Mouse (Mus musculus) heart, postnatal 36 days (tissue): ENCODE measurements around the gene Insl3. TPM values are rescaled to one million over a fixed set of nuclear protein-coding genes. Genes with fewer than 3 reads are reported as not detected.
"Not testable (repeated sequence)": the region's sequence is repeated elsewhere in the genome, so short reads cannot be mapped to it uniquely, and the experiment has no call there.

Experiments used
- DNase-seq, 2 experiments: peaks; one replicate each; pipeline ENCODE4 v3.0.0; 2021 to 2022
- intact Hi-C: fragments of 180-260 bp; cut with DNase I; formaldehyde crosslinking; loops from one replicate; pipeline ENCODE4 v1.15.1; 2025
- total RNA-seq, 2 experiments: library from RNA; stranded (reverse); gene quantifications; 2 replicates each; pipeline ENCODE4 v1.2.3; 2021

The Insl3 gene
- total RNA-seq, 2 experiments from 2014 or later = 3.8 to 4.7 TPM

DNA sequence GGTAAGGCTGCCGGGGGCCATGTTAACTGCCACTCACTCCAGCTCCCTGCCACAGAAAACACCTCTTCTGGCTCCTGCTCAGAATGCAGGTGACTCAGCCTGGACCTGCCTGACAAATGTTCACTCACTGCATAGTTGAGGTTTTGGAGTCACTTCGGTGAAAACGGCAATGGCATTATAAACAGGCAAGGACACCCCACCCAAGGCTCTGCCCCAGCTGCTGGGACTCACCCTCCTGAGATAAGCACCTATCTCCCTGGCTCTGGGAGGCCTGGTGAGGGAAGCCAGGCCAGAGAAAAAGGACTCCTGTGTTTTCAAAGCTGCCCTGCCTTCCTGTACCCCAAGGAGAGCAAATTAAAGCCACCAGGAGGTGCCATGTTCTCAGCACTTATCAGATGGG lies 13.9 kb downstream of the Insl3 start:
- no peak for DNase-seq
- intact Hi-C loops = no loop called here

DNA sequence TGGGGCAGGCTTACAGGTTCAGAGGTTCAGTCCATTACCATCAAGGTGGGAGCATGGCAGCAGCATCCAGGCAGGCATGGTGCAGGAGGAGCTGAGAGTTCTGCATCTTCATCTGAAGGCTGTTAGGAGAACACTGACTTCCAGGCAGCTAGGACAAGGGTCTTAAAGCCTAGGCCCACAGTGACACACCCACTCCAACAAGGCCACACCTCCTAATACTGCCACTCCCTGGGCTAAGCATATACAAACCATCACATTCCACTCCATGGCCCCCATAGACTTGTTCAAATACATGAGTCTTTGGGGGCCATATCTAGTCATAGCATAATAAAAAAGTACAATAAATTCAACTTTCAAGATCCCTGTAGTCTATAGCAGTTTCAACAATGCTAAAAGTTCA lies 14.4 kb downstream of the Insl3 start:
- intact Hi-C loops = not testable (repeated sequence)

DNA sequence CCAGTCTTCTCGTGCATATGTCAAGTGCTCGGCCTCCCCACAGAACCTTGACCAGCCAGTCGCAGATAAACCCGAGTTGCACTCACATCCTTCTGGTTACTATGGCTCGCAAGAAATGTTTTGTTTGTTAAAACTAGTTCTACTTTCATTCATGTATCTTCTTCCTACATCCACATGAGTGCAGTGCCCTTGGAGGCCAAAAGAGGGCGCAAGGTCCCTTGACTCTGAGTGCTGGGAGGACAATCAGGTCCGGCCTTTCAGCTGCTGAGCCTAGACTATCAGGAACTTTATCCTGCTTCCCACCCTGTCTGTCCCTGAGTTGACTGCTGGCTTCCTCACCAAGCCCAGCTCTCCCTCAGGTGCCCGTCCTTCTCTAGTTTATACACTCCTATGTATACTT lies 18.9 kb downstream of the Insl3 start:
- intact Hi-C loops = loop anchor here (2.0 kb wide), 1 partner anchor 23 kb away; no protein-coding TSS in a partner anchor
- peak in 1 of 2 experiments; percentile 57 for DNase-seq

More for the DNA sequence above, 14.4 kb downstream of the Insl3 start:
- not testable (repeated sequence) for DNase-seq

DNA sequence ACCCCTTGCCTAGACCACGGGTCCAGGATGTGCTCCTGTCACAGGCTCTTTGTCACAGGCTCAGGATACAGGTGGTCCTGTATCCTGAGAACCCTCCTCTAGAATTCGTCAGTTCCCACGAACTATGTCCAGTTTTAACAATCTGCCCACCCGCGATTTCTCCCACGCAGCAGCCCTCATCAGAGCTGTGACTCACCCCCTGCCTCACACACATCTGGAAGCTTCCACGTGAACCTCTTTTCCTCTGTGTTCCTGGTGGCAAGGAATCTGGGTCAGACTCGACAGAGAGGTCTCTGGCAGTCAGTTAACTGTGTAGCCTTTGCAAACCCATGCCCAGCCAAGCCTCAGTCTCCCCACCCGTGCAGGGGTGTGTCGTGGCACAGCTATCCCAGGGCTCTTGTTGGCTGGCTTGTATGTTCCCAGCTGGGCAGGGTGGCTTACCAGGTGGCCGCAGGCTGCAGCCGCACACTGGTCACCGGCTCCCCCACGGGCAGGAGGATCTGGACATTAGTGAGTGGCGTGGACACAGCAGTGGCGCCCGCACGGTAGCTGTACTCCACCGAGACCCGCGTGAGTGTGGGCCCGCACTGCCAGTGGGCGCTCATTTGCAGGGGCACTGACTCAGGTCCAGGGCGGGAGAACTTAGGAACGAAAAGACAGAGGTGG lies 20.3 kb downstream of the Insl3 start:
- DNase-seq = no peak
- intact Hi-C loops = loop anchor here (2.0 kb wide), 1 partner anchor 22 kb away; no protein-coding TSS in a partner anchor

DNA sequence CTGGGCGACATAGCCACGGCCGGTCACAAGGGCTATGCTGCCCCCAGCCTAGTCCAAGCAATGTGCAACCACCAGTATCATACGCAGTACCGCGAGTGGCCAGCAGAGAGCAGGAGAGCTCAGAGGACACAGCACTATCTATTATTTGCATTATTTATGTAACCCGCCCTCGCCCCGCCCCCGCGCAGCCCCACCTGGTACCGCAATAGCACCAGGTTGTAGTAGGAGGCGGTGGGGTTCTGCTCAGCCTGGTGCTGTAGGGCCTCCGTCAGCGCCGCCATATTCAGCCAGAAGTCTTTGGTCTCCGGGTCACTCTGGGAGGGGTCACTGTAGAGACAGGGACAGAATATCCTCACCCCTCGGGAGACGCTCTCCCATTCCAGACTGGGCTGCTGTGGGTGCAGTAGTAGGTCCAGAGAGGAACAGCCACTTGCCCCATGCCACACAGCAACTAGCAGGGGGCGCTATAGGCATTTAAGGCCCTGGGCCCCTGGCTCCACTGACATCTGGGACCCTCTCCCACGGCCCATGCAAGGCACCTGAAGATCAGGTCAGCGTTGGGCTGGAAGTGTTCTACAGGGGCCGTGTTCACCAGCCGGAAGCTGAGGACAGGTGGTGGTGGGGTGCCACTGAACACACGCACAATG lies 20.9 kb downstream of the Insl3 start:
- peak; percentile 74 to 88 for DNase-seq
- intact Hi-C loops = loop anchor here (2.0 kb wide), 1 partner anchor 21 kb away; no protein-coding TSS in a partner anchor

DNA sequence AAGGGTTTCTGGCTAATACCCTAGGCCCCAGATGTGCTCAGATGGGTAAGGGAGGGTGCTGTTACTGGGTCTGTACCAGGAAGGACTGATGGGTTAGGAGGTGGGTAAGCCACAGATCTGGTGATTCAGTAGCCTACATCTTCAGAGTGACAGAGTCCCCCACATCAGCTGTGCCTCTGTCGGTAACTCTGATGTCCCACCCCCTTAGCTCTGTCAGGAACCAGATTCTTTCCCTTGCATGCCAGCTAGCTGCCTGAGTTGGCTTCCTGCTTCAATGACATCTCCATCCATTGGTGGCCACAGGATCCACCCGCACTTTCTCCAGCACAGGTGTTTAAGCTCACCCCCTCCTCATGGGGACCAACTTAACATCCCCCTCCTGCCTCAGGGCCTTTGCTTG lies 22.6 kb downstream of the Insl3 start:
- no peak for DNase-seq
- intact Hi-C loops = no loop called here

DNA sequence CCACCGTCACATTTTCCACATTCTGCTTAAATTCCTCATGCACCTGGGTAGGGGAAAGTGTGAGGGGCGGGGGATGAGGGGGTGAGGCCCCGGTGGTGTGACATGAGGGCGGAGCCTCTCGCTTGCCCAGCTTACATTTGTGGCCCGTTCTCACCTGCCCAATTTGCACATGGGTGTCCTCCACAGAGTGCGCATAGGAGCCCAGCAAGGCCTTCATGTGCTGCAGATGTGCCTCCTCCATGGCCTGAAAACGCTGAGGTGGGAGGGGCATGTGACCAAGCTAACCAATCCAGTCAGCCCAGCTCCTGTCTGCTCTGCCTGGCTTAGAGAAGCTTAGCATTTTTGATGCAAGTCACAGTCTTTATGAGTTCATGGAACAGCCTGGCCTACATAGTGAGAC lies 26.5 kb downstream of the Insl3 start:
- intact Hi-C loops = no loop called here
- no peak for DNase-seq

DNA sequence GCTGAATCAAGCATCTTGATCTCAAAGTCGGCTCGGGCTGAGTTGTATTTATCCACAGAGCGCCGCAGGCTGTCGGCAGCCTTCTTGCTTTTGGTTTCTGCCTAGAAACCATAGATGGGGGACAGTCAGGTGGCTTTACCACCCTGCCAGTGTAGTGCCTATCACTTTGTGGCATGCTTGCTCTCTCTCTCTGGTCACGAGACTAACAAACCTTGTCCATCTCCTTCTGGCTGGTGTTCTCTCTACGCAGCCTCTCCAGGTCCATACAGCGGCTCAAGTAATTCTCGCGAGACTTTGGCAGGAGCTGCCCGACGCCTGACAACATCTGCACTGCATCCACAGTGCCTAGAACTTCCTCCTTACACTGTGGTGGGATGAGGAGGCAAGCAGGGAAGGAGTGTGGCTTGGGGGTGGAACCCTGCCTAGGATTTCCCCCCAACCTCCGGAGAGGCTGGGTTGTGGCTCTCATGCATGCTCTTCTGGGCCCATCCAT lies 27.6 kb downstream of the Insl3 start:
- no peak for DNase-seq
- intact Hi-C loops = no loop called here

DNA sequence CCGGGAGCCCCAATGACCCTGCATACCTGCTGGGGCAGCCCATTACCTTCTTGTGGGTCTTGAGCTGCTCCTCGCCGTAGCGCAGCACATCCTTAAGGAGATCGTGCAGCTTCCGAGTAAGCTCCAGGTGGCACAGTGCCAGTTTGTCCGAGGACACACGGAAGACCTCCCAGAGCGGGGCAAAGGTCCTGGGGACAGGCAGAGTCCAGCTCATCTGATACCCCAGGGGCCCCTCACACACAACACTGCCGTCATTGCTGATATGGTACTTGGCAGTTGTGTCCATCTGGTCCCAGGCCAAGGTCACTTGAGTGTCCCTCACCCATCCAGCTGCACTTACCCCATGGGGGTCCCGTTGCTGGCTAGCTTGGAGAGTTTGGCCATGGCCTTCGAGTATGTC lies 28.1 kb downstream of the Insl3 start:
- intact Hi-C loops = no loop called here

DNA sequence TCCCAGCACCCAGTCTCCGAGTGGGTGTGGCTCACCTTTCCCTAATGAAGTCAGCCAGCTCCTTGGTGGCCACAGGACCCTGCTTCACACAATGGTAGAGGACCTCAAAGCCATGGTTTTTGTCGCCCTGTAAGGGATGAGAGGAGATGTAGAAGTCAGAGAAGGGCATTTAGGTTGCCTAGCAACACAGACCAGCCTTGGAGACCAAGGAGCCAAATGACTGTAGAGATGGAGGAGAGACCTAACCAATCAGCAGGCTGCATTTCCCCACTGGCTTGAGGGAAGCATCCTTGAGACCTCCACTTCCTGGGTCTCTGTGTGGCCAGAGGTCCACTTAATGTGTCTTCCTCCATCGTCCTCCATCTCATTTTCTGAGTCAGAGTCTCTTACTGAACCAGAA lies 29.2 kb downstream of the Insl3 start:
- intact Hi-C loops = no loop called here
- no peak for DNase-seq

More for the DNA sequence above, 28.1 kb downstream of the Insl3 start:
- DNase-seq = no peak

DNA sequence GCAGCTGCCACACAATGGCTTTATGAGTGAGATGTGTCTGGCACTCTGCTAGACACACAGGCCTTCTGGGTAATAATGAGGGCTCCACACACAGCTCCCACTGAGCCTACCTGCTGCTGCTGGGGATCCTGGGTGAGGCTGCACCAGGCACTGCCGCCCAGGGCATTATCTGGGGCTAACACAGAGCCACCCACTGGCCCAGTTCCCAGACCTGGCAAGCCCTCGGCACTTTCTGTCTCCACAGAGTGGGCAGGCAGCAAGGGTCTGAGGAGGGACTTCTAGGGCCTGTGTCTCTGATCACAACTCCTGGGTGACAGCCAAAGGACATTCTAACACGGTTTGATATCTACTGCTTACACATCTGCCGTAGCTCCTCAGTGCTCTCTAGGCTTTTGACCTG lies 30.2 kb downstream of the Insl3 start:
- peak; percentile 38 to 56 for DNase-seq
- intact Hi-C loops = no loop called here

DNA sequence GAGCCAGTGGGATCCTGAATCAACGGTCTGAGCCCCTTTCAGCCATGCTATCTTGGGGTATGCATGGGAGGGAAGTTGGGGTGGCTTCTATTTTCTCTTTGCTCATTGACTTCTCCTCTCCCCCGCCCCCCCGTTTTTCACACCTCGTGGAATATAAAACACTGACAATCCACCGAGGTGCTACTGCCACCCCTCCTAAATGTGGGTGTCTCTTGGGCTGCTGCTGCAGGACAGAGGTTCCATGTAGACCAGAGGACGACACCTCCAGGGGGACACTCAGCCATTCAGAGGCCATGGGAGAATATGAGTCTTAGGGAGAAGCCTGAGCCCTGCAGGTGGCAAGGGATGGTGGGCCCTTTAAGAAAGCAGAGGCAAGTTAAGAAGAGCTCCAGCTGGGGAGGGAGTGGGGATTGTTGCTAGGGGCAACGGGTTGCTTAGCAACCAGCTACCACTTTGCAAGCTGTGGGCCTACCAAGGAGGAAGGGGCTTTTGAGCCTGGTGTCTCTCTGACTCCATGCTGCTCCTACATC lies 31.0 kb downstream of the Insl3 start:
- DNase-seq = no peak
- intact Hi-C loops = no loop called here

DNA sequence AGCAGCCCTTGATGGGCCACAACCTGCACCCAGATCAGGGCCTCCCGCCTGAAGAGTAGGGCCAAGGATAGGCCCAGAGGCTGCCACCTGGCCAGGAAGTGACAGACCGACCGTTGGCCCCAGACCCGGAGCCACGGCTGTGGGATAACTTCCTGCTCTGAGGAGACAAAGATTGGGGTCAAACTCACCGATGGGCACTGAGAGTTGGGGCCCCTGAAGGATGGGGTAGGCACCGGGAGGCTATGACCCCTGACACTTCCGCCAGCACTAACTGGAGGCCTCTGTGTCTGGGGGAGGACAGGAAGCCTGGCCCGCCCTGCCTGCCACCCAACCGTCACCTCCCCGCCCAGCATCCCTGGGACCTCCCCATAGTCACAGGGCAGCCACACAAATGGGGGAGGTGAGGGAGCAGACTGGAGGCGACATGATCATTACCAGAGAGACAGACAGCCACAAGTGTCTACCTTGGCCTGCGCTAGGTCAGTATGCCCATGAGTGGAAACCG lies 34.1 kb downstream of the Insl3 start:
- intact Hi-C loops = no loop called here
- DNase-seq = no peak

DNA sequence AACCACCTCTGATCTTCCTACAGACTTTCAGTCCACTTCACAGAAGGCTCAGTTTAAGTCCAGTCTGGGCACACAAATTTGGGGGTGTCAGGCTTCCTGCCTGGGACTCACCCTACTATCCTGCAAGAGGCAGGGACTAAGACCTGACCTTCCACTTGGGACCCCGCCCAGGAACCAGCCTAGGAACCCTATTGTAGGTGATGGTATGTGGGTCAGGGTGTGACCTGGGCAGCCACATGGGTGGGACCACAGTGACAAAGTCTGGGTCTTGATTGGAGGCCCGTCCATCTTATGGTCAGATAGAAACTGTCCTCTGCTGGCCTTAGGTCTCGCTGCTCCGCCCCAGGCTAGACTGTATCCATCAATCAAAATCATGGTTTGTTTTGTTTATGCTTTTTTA lies 35.4 kb downstream of the Insl3 start:
- intact Hi-C loops = no loop called here
- DNase-seq = no peak

DNA sequence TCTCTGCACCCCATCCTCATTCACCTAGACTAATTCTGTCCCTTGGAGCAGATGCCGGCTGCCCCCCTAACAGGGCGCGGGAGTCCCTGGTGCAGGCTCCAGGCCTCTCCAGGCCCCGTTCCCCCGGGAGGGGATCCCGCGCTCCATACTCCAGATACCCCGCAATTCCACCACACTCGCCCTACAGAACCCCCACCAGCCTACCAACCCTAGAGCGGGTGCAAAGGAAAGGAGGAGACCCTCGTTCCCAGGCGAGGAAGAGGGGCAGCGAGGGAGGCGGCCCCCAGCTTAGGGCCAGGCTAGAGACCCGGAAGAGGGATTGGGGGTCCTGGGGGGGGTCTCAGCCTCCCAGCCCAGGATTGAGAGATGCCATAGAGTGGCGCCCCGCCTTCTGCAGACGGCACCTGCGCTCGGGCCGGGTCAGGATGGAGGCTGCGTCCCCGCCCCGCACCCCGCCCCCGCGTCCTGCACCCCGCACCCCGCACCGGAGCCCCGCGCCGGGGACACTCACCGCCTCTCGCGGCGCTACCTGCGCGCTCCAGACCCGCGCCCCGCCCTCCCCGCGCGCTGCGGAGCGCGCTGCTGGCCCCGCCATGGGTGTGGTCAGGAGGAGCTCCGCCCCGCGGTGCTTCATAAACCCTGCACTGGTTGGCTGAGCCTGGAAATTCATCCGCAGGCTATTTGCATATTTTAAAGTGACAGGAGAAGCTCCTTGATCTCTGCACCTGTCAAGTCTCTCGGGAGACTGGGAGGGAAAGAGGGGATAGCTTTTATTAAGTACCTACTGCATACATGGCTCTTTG lies 36.3 kb downstream of the Insl3 start, which contains the start of gene Fcho1:
Gene Fcho1, minus strand, starts transcription at position 595 of the 803 bp plus-strand sequence.
- intact Hi-C loops = no loop called here
- DNase-seq = peak; percentile 43 to 63

DNA sequence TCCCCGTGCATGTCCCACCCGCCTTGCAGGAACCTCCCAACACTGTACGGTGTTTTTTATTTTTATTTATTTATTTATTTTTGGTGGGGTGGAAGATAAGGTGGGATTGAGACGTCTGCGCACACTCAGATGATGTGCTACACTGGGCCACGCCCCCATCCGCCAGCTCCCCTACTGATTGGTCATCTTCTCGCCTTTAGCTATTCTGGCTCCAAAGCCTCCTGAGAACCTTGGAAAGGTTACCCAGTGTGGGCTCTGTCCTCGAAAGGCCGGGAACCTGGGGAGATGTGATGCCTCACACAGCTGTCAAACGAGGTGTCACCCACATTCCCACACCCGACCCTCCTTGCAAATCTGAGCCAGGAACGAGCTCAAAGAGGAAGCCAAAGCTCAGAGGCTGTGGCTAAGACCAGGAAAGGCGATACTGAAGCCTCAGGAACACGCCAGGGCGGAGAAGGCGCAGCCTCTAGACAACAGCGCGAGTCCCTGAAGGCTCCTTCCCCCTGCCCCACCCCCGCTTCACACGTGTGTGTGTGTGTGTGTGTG lies 39.3 kb downstream of the Insl3 start:
- intact Hi-C loops = no loop called here
- no peak for DNase-seq

DNA sequence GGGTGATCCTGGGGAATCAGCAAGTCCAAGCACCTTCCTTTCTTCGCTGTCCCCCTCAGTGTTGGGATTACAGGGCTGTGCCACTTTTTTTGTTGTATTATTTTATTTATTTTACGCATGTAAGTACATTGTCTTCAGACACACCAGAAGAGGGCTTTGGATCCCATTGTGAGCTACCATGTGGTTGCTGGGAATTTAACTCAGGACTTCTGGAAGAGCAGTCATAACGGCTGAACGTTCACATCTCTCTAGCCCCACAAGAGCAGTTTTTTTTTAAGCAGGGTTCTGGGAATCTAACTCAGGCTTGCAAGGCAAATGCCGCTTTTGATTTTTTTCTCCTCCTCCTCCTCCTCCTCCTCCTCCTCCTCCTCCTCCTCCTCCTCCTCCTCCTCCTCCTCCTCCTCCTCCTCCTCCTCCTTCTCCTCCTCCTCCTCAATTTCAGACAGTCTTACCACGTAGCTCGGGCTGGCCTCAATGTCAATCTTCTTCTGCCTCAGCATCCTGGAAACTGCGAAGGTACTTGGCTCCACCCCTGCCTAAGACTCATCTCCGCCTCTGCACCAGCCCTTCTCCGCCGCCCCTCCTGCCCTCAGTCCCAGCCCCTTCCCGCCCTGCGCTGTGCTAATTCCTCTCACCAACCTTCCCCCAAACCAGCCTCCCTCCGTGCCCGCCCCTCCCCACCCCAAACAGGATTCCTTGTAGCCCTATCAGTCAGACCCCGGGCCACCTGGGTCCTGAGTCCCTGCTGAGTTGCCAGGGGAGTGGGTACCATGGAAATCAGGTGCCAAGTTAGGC lies 40.0 kb downstream of the Insl3 start:
- intact Hi-C loops = no loop called here
- no peak for DNase-seq

DNA sequence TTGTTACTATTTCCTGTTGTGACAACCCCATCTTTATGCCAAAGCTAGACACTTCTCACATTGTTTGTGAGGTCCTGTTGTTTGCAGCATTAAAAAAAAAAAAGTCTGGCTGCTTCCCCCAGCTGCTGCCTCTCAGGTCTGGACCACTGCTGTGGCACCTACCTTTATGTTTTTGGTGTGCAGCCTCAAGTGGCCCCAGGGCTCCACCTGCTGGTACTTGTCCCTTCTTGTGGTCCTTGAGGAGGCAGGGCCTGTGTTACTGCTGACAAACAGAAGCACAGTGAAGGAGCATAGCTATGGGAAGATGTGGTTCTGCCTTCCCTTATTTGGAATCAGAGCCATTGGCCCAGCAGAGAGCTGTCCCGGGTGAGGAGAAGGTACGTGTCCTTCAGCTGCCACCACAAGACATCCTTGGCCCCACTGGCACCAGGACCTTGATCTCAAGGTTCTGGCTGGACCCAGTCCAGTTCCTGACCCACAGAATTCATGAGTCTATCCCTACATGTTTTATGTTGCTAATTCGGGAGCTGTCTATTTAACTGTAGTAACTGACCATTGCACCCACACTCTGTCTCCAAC lies 42.7 kb downstream of the Insl3 start:
- intact Hi-C loops = loop anchor here (2.0 to 5.0 kb wide), 3 partner anchors 23 to 289 kb away; no protein-coding TSS in a partner anchor

DNA sequence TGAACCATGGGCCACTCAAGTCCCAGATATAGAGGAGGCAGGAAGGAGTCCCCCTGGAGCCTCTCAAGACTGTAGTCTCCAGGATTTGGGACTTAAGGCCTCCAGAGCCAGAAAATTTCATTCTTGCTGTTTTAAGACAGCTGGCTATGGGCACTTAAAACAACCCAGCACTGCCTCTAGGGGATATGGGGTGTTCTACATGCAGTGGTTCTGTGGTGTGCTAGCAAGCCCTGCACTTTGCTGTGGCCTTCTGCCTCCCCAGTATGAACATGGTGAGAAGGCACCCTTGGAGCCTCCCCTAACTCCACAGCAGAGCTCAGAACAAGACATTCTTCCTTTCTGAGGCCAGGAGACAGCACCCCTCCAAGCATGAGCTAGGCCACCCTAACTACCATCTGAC lies 49.3 kb downstream of the Insl3 start:
- not testable (repeated sequence) for DNase-seq
- intact Hi-C loops = loop anchor here (5.0 kb wide), 1 partner anchor 456 kb away; no protein-coding TSS in a partner anchor

More for the DNA sequence above, 42.7 kb downstream of the Insl3 start:
- DNase-seq = peak; percentile 43 to 60
